8 mouse cellular contexts compared by ENCODE assay signal in the genomic region with DNA sequence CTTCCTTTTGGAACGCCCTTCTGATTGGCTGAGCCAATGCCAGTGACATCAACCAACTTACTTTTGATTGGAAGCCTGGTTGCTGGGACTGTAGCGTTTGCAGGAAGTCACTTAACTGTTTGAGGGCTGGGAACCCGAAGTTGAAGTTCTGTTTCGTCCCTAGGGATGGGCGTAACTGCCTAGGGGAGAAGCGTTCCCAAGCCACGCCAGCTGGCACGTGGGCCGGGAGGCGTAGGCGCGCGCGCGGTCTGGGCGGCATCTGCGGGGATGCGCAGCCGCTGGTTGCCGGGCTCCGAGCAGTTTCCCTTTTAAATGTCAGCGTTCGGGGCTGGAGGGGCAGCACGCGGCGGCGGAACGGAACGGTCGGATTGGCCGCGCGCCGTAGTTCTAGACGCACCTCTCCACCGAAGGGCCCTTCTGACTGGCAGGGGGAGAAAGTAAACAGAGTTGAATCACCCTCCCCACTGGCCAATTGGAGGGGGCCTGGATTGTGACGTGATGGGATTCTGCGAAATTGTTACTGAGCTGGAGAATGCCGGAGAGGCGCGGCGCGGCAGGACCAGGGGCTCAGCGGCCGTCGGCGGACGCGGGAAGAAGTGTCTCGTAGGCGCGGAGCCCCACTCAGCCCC. TPM values are rescaled to one million over a fixed set of nuclear protein-coding genes. Genes with fewer than 3 reads are reported as not detected.
A peak's percentile ranks its signal among the peaks of the same experiment; 100 is the strongest.
DNase-seq lines count a peak whose midpoint lies in the region; ATAC-seq lines count a peak whose summit lies in the region.

TSS of gene Klf9 (plus strand) at position 538 of the 629 bp plus-strand sequence.

- no peaks in the 10 kb centered on the region for H3K36me3 ChIP-seq in hindbrain, embryonic 13.5 days

- peak within 1 kb of the TSS; percentile 98 for H3K4me2 ChIP-seq in hindbrain, embryonic 13.5 days

- H3K9me3 ChIP-seq in hindbrain, embryonic 13.5 days, result no peaks in the 10 kb centered on the region

- peak within 1 kb of the TSS; percentile 62 for H3K27ac ChIP-seq in hindbrain, embryonic 13.5 days

- peak; percentile 90 for DNase-seq in T-cell, adult 2 months (ENCODE audit: low spot score)
- DNase-seq in cerebellum, postnatal 36 days, result peak; percentile 91 to 93
- peak; percentile 96 for DNase-seq in frontal cortex, postnatal 25 days (ENCODE audit: low spot score in 2 of 2)
- DNase-seq in layer of hippocampus, postnatal 25 days (ENCODE audit: extremely low spot score in 1 of 2, low spot score in 1 of 2), result peak; percentile 89 to 96
- peak; percentile 95 for DNase-seq in lung, postnatal 14 days
- DNase-seq in ovary, postnatal 36 days (ENCODE audit: low spot score), result peak; percentile 94
- peak; percentile 75 for DNase-seq in thymus, postnatal 25 days

- H3K4me1 ChIP-seq in hindbrain, embryonic 13.5 days (replicated peaks), result peaks cover 30% of the 10 kb centered on the region

- H3K4me3 ChIP-seq in hindbrain, embryonic 13.5 days, result peak within 1 kb of the TSS; percentile 63

- ATAC-seq in hindbrain, embryonic 13.5 days (ENCODE audit: low FRiP score), result peak; percentile 95

- WGBS in hindbrain, embryonic 13.5 days, result under 1% methylated on average over 52 of the region's 52 CpGs

- H3K9ac ChIP-seq in hindbrain, embryonic 13.5 days, result peak within 1 kb of the TSS; percentile 73

- H3K27me3 ChIP-seq in hindbrain, embryonic 13.5 days, result peaks cover 68% of the 10 kb centered on the region

RNA-seq across cellular contexts. Expression of gene Klf9, which starts in this region (rescaled TPM):
- 1.4 and 1.8 TPM in 2 replicates for polyA plus RNA-seq in hindbrain, embryonic 13.5 days (2015; fragmentation: Nextera tagmentation; extraction: Ambion mirVana)
- total RNA-seq in layer of hippocampus, postnatal 25 days (2021), result 100 to 1,000 TPM; 157 to 184 TPM

Comparison
In these comparisons a context has a peak if more than half of its experiments do, and no peak if none do; other contexts are left out.
1. Peak in every context shown above with its lines: DNase-seq, ATAC-seq, H3K4me3 ChIP-seq and H3K27ac ChIP-seq.